Mouse (Mus musculus): Measurements from ENCODE around the gene Rab36.

Gene Rab36

GRCm38 (mm10) chr10:75045831-75046230 lies 9.0 kb downstream of the Rab36 start:
- DNase-seq: no peak

DNA sequence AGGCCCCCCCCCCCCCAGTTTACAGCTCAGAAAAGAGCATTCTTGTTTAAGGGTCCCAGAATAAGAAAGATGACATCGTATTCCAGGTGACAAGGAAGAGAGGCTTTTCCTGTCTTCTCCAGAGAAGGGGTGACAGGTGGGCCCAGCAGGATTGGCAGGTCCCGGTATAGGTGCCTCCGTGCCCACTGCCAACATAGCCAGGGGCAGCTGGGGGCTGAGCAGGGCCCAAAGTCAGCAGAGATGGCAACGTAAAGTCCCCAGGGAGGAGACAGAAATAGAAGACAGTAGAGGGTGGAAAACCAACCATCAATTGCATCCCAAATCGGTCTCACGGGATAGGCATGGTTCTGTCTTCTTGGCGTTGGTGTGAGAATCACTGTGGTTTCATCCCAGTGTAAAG lies 11.9 kb downstream of the Rab36 start:
- no peak for DNase-seq

DNA sequence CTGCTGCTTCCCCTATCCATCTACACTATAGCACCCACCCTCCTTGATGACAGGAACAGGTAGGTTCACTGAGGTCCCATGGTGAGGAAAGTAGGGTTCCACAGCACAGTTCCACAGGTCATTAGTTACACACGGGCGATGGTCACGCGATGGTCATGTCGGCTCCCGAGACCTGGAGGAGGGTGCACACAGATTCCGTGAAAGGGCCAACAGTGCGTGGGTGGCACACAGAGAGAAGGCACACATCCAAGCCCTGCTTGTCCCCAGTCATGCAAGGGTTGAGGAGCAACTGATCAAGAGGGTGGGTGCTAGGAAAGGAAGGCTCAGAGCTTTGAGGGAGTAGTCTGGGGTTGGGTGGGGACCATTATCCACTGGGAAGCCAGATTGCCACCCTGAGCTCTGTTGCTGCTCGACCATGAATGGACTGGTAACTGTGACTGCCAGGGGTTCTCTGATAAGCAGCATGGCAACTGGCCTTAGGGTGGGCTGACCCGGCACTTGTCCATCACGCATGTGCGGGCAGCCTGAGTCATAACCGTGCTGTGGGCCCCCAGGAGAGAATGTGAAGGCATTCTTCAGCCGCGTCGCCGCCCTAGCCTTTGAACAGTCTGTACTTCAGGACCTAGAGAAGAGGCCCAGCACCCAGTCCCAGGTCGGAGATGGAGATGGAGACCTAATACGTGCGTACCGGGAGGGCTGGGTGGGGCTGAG lies 14.7 kb downstream of the Rab36 start:
- no peak for DNase-seq

DNA sequence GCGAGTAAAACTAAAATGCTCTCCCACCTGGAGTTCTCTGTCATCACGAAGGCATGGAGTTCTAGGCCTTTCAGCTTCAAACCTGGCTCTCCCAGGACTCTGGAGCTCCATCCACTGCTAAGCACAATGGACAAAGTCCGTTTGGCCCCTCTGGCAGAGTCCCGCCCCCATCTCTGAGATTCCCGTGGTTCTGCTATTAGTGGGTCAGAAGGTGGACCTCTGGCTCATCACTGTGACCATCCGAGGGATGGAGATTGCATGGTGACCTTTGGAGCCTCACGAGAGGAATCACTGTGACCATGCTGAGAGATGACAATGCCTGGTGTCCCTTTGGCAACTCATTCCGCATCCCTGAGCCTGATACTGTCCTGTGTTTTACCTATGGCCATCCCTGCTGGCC lies 16.0 kb downstream of the Rab36 start:
- DNase-seq: no peak

DNA sequence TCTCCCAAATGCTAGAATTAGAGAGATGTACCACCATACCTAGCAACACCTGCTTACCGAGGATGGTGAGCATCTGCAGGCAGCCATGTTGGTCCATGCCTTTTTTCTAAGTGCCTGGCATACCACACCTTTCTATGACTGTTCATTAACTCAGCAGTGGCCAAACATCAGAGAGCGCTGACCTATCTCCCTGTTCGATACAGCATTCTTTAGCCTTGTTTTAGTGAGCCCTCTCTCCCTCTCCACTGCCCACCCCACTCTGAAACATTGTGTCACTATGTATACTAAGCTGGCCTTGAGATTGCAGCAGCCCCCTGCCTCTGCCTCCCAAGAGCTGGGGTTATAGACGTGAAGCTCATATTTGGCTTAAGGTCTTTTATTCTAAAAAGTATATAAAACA lies 16.8 kb downstream of the Rab36 start:
- no peak for DNase-seq

GRCm38 (mm10) chr10:75054125-75054524 lies 17.3 kb downstream of the Rab36 start:
- no peak for DNase-seq

GRCm38 (mm10) chr10:75055672-75056071 lies 18.8 kb downstream of the Rab36 start:
- no peak for DNase-seq

- DNase-seq: no peak
These were observed 19.4 kb downstream of the Rab36 start for GRCm38 (mm10) chr10:75056255-75056654.

DNA sequence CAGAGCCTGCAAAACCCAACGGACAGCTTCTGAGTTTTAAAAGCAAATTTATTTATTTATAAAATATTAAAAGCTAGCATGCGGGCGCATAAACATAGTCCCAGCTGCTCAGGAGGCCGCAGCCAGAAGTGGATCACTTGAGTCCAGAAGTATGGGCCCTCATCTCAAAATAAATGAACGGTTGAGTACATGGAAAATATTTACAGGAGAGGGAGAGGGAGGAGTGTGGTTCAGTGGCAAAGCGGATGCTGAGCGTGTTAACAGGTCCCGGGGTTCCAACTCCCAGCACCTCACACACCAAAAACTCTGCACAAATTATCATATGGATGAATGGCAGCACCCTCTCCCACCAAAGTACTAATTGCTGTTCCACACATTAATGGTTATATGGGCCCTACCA lies 21.5 kb downstream of the Rab36 start:
- no peak for DNase-seq

DNA sequence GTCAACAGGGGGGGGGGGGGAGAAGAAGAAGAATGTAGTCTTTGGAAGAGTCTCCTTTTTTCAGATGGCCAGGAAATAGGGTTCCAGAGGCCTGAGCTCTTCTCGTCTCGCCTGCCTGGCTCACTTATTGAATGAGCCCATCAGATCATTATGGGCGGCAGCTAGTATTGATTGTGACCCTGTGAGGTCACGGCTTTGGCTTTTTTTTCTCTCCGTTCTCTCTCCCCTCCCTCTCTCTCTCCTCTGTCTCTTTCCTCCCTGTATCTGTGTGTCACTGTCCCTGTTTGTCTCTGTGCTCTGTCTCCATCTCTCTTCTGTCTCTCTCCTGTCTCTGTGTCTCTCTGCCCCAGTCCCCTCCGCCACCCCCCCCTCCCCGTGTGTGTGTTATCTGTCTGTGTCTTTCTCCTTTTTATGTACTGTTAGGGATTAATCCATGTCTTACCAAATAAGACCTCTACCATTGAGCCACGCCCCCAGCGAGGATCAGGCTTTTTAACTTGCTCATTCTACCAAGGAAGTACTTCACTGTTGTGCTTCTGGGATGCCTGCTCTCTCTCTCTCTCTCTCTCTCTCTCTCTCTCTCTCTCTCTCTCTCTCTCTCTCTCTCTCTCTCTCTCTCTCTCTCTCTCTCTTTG lies 22.0 kb downstream of the Rab36 start:
- DNase-seq: peak in 1 of 2 experiments; percentile 18

- peak; percentile 49 to 62 for DNase-seq
These were observed 22.5 kb downstream of the Rab36 start for GRCm38 (mm10) chr10:75059396-75059795.

DNA sequence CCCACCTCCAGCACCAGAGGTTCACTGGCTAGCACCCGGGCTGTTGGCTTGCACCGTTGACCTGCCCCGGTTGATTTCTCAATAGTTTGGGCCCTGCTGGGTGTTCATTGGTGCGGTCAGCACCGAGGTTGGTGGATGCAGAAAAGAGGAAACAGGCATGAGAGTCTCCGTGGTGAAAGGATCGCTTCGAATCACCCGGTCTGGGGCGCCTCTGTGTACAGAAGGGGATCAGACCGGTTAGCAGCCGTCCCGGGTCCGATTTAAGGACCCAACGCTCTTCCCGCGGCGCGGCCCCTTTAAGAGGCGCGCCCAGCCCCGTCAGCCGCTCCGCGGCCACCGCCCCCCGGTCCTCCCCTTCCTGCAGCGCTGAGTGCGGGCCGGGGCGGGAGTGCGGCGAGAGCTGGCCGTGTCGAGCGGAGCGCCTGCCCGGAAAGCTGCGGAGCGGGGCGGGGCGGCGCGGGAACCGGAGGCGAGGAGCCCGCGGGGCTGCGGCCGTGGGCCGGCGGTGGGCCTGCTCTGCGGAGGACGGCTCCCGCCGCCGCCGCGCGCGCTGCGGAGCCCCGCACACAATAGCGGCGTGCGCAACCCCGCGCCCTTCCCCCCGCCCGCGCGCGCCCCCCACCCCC lies 23.5 kb downstream of the Rab36 start, which contains the start of gene Bcr:
Gene Bcr, plus strand, starts transcription at position 376 of the 626 bp plus-strand sequence.
- DNase-seq: peak; percentile 47 to 65

GRCm38 (mm10) chr10:75060843-75061235 lies 24.0 kb downstream of the Rab36 start:
- peak; percentile 25 for DNase-seq

- peak; percentile 13 to 14 for DNase-seq
These were observed 24.7 kb downstream of the Rab36 start for GRCm38 (mm10) chr10:75061341-75062188.

DNA sequence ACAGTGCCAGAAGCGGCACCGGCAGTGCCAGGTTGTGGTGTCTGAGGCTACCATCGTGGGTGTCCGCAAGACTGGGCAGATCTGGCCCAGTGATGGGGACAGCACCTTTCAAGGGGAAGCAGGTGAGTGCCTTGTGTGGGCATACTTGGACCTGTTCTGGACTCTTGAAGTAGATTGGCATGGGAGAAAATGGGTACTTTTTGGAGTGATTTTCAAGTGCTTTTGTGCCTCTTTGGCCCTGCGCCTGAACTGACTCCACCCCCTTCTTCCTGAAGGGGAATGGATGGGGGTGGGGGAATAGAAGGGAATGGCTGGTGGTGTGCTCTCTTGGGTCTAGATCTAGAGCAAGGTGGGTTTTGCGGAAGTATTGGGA lies 25.3 kb downstream of the Rab36 start:
- DNase-seq: no peak

DNA sequence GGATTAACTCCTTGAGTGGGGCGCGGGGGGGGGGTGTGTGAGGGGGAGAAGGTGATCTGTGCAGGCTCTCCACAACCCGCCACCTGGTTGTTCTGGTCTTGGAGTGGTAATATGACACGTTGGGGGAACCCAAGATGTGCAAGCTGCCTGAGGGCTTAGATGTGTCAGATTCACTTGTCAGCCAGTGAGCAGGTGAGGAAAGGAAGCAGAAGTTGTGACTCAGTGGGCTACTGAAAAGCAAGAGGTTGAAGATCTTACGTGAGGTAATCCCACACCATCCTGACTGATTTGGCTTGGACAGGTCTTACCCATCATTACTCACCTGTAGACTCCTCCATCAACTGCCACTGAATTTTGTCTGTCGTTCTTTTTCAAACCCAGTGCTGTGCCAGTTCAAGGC lies 25.8 kb downstream of the Rab36 start:
- no peak for DNase-seq

DNA sequence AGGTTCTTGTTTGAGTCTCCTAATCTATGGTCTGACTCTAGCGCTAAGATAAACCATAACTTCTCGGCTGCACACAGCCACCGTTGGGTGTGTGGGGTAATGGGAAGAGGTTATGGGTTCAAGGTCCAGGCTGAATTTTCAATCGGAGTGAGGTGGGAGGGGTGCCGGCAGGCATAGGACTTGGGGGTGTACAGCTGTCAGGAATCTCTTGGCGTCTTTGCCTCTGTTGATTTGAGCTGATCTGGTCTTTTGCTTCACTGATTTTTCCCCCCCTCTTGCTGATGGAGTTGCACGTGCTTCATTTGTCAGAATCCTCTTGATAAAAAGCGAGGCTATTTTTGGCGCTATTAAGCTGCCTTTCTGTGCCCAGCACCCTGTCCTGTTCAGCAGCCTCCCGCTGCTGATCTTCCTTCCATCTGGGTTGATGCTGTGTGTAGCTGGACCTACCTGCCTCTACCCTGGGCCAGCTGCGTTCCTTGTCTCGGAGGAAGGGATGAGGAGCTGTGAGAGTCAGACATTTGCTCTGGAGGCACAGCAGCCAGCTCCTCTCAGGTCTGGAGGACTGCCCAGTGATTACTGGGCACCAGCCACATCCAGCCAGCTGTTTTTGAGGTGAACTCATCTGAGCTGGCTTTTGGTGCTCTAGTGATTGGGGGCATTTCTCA lies 26.6 kb downstream of the Rab36 start:
- DNase-seq: no peak

- DNase-seq: no peak
These were observed 28.8 kb downstream of the Rab36 start for GRCm38 (mm10) chr10:75065691-75066090.

GRCm38 (mm10) chr10:75067446-75067845 lies 30.6 kb downstream of the Rab36 start:
- no peak for DNase-seq

GRCm38 (mm10) chr10:75068086-75068485 lies 31.2 kb downstream of the Rab36 start:
- no peak for DNase-seq

- DNase-seq: no peak
These were observed 31.9 kb downstream of the Rab36 start for GRCm38 (mm10) chr10:75068624-75069328.

Measured in thymus, adult 18-20 months (tissue).